Mouse (Mus musculus) brown adipose tissue, adult 24 weeks (tissue): ENCODE measurements around the gene Stim2. TPM values are rescaled to one million over a fixed set of nuclear protein-coding genes. Genes with fewer than 3 reads are reported as not detected.

Experiments
- H3K27ac ChIP-seq: fragments of 200-500 bp; replicated peaks from 2 replicates; pipeline ENCODE4 v1.5.1; 2012; ENCODE audit warnings: low read depth, mild to moderate bottlenecking, low read length
- H3K4me1 ChIP-seq: fragments of 200-500 bp; 2 replicates; pipeline ENCODE4 v1.6.1; 2012; ENCODE audit warnings: low read length, mixed read lengths; ENCODE audit not compliant: control insufficient read depth, insufficient read depth, insufficient read length
- H3K4me3 ChIP-seq: fragments of 200-500 bp; 2 replicates; pipeline ENCODE4 v1.5.1; 2012; ENCODE audit warnings: low read depth, mild to moderate bottlenecking, low read length, moderate library complexity; ENCODE audit not compliant: insufficient read depth
- polyA plus RNA-seq: library from polyadenylated mRNA; stranded (reverse); fragments of >200 nt; gene quantifications from 2 replicates; pipeline ENCODE4 v1.2.4, GENCODE M21; 2012; ENCODE audit not compliant: missing spikeins, insufficient read depth, insufficient read length

Stim2 gene
- polyA plus RNA-seq, 1 experiment = 12.6 TPM

GRCm38 (mm10) chr5:53972905-53973304 is 25.4 kb upstream of the Stim2 start:
- Histone ChIP-seq H3K27ac (no peak overlapping the region), H3K4me3 (no peak overlapping the region), H3K4me1 (peaks cover 8% of the 10 kb centered on the region)

GRCm38 (mm10) chr5:53976497-53976896 is 21.8 kb upstream of the Stim2 start:
- Histone ChIP-seq H3K4me1 (no peaks in the 10 kb centered on the region; the same call in 1 of the 2 replicates), H3K27ac (no peak overlapping the region), H3K4me3 (no peak overlapping the region)

- Histone ChIP-seq H3K4me3 (no peak overlapping the region), H3K27ac (no peak overlapping the region), H3K4me1 (no peaks in the 10 kb centered on the region)
These were observed 21.2 kb upstream of the Stim2 start for GRCm38 (mm10) chr5:53977060-53977459.

GRCm38 (mm10) chr5:53983358-53983757 is 14.9 kb upstream of the Stim2 start:
- Histone ChIP-seq H3K4me1 (no peaks in the 10 kb centered on the region), H3K27ac (no peak overlapping the region), H3K4me3 (no peak overlapping the region)

GRCm38 (mm10) chr5:53985632-53986031 is 12.7 kb upstream of the Stim2 start:
- Histone ChIP-seq H3K4me1 (no peaks in the 10 kb centered on the region), H3K4me3 (no peak overlapping the region), H3K27ac (no peak overlapping the region)

- Histone ChIP-seq H3K4me1 (no peaks in the 10 kb centered on the region), H3K4me3 (no peak overlapping the region), H3K27ac (no peak overlapping the region)
These were observed 10.8 kb upstream of the Stim2 start for GRCm38 (mm10) chr5:53987496-53987895.

- no peak overlapping the region for H3K4me3 ChIP-seq
- no peak overlapping the region for H3K27ac ChIP-seq
- no peaks in the 10 kb centered on the region for H3K4me1 ChIP-seq
These were observed 10.2 kb upstream of the Stim2 start for GRCm38 (mm10) chr5:53988053-53988452.

- Histone ChIP-seq H3K27ac (no peak overlapping the region), H3K4me1 (no peaks in the 10 kb centered on the region), H3K4me3 (no peak overlapping the region)
These were observed 5.7 kb upstream of the Stim2 start for GRCm38 (mm10) chr5:53992616-53993015.

- no peaks in the 10 kb centered on the region for H3K4me1 ChIP-seq
- no peak overlapping the region for H3K27ac ChIP-seq
- no peak overlapping the region for H3K4me3 ChIP-seq
These were observed 3.7 kb upstream of the Stim2 start for GRCm38 (mm10) chr5:53994576-53994975.

- no peak overlapping the region for H3K27ac ChIP-seq
- peak overlapping the region; percentile 57 for H3K4me3 ChIP-seq
- H3K4me1 ChIP-seq = no peaks in the 10 kb centered on the region
These were observed 3.0 kb upstream of the Stim2 start for GRCm38 (mm10) chr5:53995316-53995715.

- Histone ChIP-seq H3K4me1 (no peaks in the 10 kb centered on the region), H3K27ac (no peak overlapping the region), H3K4me3 (no peak overlapping the region)
These were observed 1.5 kb upstream of the Stim2 start for GRCm38 (mm10) chr5:53996822-53997221.

GRCm38 (mm10) chr5:53998743-53999460 is 603 bp downstream of the Stim2 start:
- Histone ChIP-seq H3K27ac (peak overlapping the region; percentile 77), H3K4me1 (no peaks in the 10 kb centered on the region), H3K4me3 (peak overlapping the region; percentile 90)

GRCm38 (mm10) chr5:53999461-53999770 is 1.1 kb downstream of the Stim2 start:
- Histone ChIP-seq H3K27ac (peak overlapping the region; percentile 77), H3K4me1 (no peaks in the 10 kb centered on the region), H3K4me3 (peak overlapping the region; percentile 90)

- Histone ChIP-seq H3K4me1 (no peaks in the 10 kb centered on the region), H3K27ac (no peak overlapping the region), H3K4me3 (peak overlapping the region; percentile 90)
These were observed 1.5 kb downstream of the Stim2 start for GRCm38 (mm10) chr5:53999831-54000230.

- Histone ChIP-seq H3K27ac (no peak overlapping the region), H3K4me1 (no peaks in the 10 kb centered on the region), H3K4me3 (no peak overlapping the region)
These were observed 2.7 kb downstream of the Stim2 start for GRCm38 (mm10) chr5:54001021-54001420.

- H3K4me3 ChIP-seq = no peak overlapping the region
- H3K27ac ChIP-seq = no peak overlapping the region; the same call in 1 of the 2 replicates
- H3K4me1 ChIP-seq = peaks cover 4% of the 10 kb centered on the region; the same call in 1 of the 2 replicates
These were observed 7.0 kb downstream of the Stim2 start for GRCm38 (mm10) chr5:54005111-54005864.
